Mouse (Mus musculus) bone marrow, adult 2 months (tissue): ENCODE measurements around the gene Ttc41. TPM values are rescaled to one million over a fixed set of nuclear protein-coding genes. Genes with fewer than 3 reads are reported as not detected.

Experiments used
- H3K27ac ChIP-seq: fragments of 200-500 bp; 2 replicates; pipeline ENCODE4 v1.5.1; 2012; ENCODE audit warnings: low read depth, mild to moderate bottlenecking, control low read depth, inconsistent platforms, low read length; ENCODE audit not compliant: control insufficient read depth, poor library complexity, insufficient read depth
- H3K4me1 ChIP-seq: fragments of 200-500 bp; 2 replicates; pipeline ENCODE4 v1.6.1; 2011; ENCODE audit warnings: low read length; ENCODE audit not compliant: control insufficient read depth, insufficient read depth
- H3K4me3 ChIP-seq: fragments of 200-500 bp; replicated peaks from 2 replicates; pipeline ENCODE3; 2011; ENCODE audit warnings: mild to moderate bottlenecking, low read depth, low read length, control low read depth; ENCODE audit not compliant: control insufficient read depth
- CTCF ChIP-seq: fragments of 200-500 bp; IDR thresholded peaks from 2 replicates; pipeline ENCODE4 v1.5.1; 2011; ENCODE audit warnings: low read length, control low read depth; ENCODE audit not compliant: control insufficient read depth, insufficient read depth
- POLR2A ChIP-seq: fragments of 200-500 bp; IDR thresholded peaks from 2 replicates; pipeline ENCODE4 v1.6.1; 2011; ENCODE audit warnings: low read depth, mild to moderate bottlenecking, control low read depth, low read length, borderline replicate concordance; ENCODE audit not compliant: control insufficient read depth
- WGBS: fragments of 180-500 bp; shearing (Covaris S2); methylation state at CpG from one replicate; pipeline ENCODE4 v1.1.7; 2018; 5-methylcytosine and 5-hydroxymethylcytosine counted together
- polyA plus RNA-seq: library from polyadenylated mRNA; stranded (reverse); fragments of >200 nt; gene quantifications from 2 replicates; pipeline ENCODE4 v1.2.4, GENCODE M21; 2011; ENCODE audit warnings: low replicate concordance; ENCODE audit not compliant: missing spikeins, insufficient read depth, insufficient read length

Gene Ttc41
- polyA plus RNA-seq, 1 experiment = 4.4 TPM

- H3K27ac ChIP-seq = no peak overlapping the region
- 88% methylated on average over 9 of the region's 9 CpGs for WGBS
- H3K4me1 ChIP-seq = no peaks in the 10 kb centered on the region
- H3K4me3 ChIP-seq = no peak overlapping the region
- TF ChIP-seq POLR2A = no peak
- no peak for TF ChIP-seq CTCF
Measured at GRCm38 (mm10) chr10:86794794-86795535, 89.4 kb downstream of the Ttc41 start.

GRCm38 (mm10) chr10:86796073-86796741, 90.6 kb downstream of the Ttc41 start:
- Histone ChIP-seq H3K4me1 (no peaks in the 10 kb centered on the region), H3K4me3 (no peak overlapping the region), H3K27ac (no peak overlapping the region)
- TF ChIP-seq POLR2A = no peak
- no peak for TF ChIP-seq CTCF
- 83% methylated on average over 5 of the region's 5 CpGs for WGBS

DNA sequence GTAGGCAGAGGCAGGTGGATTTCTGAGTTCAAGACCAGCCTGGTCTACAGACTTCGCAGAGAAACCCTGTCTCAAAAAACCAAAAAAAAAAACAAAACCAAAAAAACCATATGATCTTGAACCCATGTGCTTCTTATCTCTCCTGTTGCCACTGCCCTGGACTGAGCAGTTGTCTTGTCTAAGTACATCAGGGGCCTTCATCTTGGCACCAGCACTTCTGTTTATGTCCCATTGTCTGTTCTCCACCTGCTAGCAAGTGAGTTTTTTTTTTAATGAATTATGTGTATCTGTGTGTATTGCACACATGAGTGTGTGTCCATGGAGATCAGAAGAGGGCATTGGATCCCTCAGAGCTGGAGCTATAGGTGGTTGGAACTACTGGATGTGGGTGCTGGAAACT, 101.8 kb downstream of the Ttc41 start:
- 47% methylated on average over 1 of the region's 1 CpGs for WGBS
- no peak overlapping the region for H3K4me3 ChIP-seq
- TF ChIP-seq CTCF (no peak), POLR2A (no peak)
- H3K27ac ChIP-seq = no peak overlapping the region
- H3K4me1 ChIP-seq = no peaks in the 10 kb centered on the region; the same call in 1 of the 2 replicates

GRCm38 (mm10) chr10:86808013-86808758, 102.6 kb downstream of the Ttc41 start:
- Histone ChIP-seq H3K4me3 (no peak overlapping the region), H3K4me1 (no peaks in the 10 kb centered on the region; the same call in 1 of the 2 replicates), H3K27ac (no peak overlapping the region)
- 69% methylated on average over 15 of the region's 15 CpGs for WGBS
- TF ChIP-seq CTCF (no peak), POLR2A (no peak)

DNA sequence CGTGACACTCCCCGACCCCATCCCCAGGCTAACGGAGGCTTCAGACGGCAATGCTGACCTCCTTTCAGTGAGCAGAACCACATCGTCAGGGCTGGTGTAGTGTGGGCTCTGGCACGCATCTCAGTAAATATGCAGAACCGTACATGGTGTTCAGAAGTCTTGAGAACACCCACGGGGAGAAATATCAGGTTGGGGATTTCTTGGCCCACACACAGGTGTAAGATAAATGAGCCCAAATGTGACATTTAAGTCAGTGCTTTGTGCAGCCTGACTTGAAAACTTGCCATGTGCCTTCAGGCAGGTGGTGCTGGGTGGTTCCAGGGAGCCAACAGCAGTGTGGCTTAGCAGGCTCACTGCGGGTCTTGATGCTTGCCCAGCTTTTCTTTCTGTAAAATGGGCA, 104.4 kb downstream of the Ttc41 start:
- Histone ChIP-seq H3K27ac (no peak overlapping the region), H3K4me1 (no peaks in the 10 kb centered on the region; the same call in 1 of the 2 replicates), H3K4me3 (no peak overlapping the region)
- TF ChIP-seq POLR2A = no peak
- no peak for TF ChIP-seq CTCF
- WGBS = 85% methylated on average over 9 of the region's 9 CpGs

GRCm38 (mm10) chr10:86810612-86811011, 105.0 kb downstream of the Ttc41 start:
- TF ChIP-seq POLR2A (no peak), CTCF (no peak)
- WGBS = 87% methylated on average over 5 of the region's 5 CpGs
- Histone ChIP-seq H3K4me3 (no peak overlapping the region), H3K27ac (no peak overlapping the region), H3K4me1 (no peaks in the 10 kb centered on the region; the same call in 1 of the 2 replicates)

GRCm38 (mm10) chr10:86814292-86815131, 108.9 kb downstream of the Ttc41 start:
- Histone ChIP-seq H3K4me3 (no peak overlapping the region), H3K4me1 (no peaks in the 10 kb centered on the region), H3K27ac (no peak overlapping the region)
- 83% methylated on average over 19 of the region's 19 CpGs for WGBS
- TF ChIP-seq POLR2A (no peak), CTCF (no peak)
